Mouse (Mus musculus): ENCODE results near the gene Olfr310.

Gene Olfr310

DNA sequence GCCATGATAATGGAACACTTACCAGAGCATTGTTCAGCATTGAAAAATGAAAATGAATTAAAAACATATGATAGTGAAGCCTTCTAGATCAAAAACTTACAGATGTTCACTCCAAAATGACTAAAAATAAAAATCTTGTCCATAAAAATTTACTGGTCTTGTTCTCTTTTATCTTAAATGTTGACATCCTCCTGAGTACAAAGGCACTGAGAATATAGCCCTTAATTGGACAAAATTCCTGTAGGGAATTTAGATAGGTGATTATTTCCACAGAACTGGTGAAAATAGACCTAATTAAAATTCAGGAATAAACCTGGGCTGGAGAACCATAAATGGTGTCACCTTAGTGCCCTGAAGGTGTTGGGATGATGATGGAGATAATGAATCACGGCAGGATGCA is at the start of gene Olfr310:
TSS of gene Olfr310 (minus strand) at position 101 of the 400 bp plus-strand sequence.
- no peak for DNase-seq (ENCODE audit: low read depth, low spot score)

DNA sequence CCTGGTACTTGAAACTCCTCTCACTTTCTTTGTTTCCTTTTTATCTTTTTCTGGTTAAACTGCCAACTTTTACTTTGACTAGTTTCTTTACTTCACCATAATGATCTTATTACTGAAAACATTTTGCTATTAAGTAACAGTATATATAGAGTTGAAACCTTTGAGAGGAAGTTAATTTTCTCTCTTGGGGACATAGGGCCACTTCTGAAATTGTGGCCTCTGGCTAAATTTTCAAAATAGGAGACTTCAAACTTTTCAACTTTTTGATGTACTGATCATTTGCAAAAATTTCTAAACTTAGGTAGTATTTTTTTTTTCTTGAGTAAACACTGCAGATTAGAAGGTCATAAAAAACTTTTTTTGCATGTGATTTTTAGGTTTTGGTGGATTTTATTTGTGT is 48.6 kb upstream of the Olfr310 start, which contains the start of gene Olfr308:
TSS of gene Olfr308 (minus strand) at position 101 of the 400 bp plus-strand sequence.
- no peak for DNase-seq (ENCODE audit: low read depth, low spot score)

DNA sequence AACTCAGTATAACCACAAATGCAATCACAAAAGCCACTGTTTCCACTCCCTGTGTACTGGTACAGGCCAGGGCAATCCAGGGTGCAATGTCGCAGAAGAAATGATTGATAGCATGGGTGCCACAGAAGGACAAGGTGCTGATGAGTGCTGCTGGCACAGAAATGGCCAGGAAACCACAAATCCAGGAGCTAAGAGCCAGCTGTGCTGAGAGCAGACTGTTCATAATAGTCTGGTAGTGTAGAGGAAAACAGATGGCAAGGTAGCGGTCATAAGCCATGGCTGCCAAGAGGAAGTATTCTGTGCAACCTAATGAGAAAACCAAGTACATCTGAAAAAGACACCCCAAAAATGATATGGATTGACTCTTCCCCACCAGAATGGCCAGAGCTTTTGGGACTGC is 44.4 kb upstream of the Olfr310 start:
- peak; percentile 1 for DNase-seq (ENCODE audit: low read depth, low spot score)

DNA sequence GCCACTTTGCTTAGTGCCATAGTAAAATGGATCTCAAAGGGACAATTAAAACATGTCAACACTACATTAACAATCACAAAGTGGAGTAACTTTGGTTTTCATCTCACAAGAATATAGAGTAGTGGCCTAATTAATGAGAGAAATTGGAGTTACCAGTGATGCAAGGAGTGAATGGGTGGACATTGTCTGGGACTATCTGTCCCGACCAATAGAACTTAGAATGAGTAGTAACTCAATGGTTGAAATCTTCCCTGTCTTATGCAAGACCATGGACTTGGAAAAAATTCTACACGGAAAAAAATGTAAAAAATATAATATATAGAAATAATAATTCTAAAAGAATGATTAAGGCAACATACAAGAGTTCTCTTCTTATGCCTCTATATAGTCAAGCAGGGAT is 36.6 kb upstream of the Olfr310 start, which contains the start of gene Olfr309:
TSS of gene Olfr309 (minus strand) at position 101 of the 400 bp plus-strand sequence.
- no peak for DNase-seq (ENCODE audit: low read depth, low spot score)

DNA sequence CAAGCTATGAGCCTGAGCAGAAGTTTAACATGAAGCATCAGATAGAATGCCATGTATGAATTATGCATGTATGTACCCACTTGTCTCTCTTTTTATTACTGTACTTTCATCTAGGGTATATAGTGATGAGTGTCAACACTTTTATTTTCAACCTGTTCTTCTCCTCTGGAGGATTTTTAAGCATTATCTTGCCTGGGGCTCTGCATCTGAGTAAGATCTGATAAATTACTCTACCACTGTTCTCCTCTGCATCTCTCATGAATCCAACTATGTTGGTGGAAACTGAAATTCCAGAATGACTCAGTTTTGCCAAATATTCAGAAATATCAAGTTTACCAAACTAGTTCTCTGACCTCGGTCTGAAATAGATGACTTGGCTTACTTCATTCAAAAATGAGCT is 30.8 kb downstream of the Olfr310 start, which contains the start of gene Vmn2r76:
TSS of gene Vmn2r76 (minus strand) at position 101 of the 400 bp plus-strand sequence.
- DNase-seq (ENCODE audit: low read depth, low spot score), result no peak

All from brain, adult 2 months (tissue).